Mouse (Mus musculus): ENCODE measurements at regions not wholly inside any gene's neighbourhood (a gene's known extent, or its start where the extent isn't known, plus 50 kb on each side); places are given as distances from the start of the nearest gene placed in this dataset.

- CTCF ChIA-PET, result no interaction called here
- POLR2A ChIA-PET, result no interaction called here
Measured at GRCm38 (mm10) chr4:55763112-55763511, 230.8 kb upstream of the Klf4 start.

- ChIA-PET POLR2A (no interaction called here), CTCF (no interaction called here)
Measured at GRCm38 (mm10) chr4:55762389-55762788, 230.1 kb upstream of the Klf4 start.

- ChIA-PET POLR2A (no interaction called here), CTCF (no interaction called here)
Measured at GRCm38 (mm10) chr4:55757148-55757927, 225.1 kb upstream of the Klf4 start.

GRCm38 (mm10) chr4:55749949-55750600, 217.8 kb upstream of the Klf4 start:
- ChIA-PET CTCF (interaction anchor here in 2 of 4 experiments (0.6 kb wide), 2 partner anchors 98 to 107 kb away, joined by 3 to 6 read pairs; no protein-coding TSS in a partner anchor), POLR2A (interaction anchor here in 1 of 4 experiments (0.7 kb wide), 1 partner anchor 273 kb away, joined by 5 read pairs; no protein-coding TSS in a partner anchor)

- ChIA-PET CTCF (interaction anchor here in 1 of 4 experiments (1.1 kb wide), 1 partner anchor 47 kb away, joined by 3 read pairs; no protein-coding TSS in a partner anchor), POLR2A (no interaction called here)
Measured at GRCm38 (mm10) chr4:55741355-55741754, 209.1 kb upstream of the Klf4 start.

GRCm38 (mm10) chr4:55740062-55740461, 207.8 kb upstream of the Klf4 start:
- ChIA-PET POLR2A (no interaction called here), CTCF (no interaction called here)

- POLR2A ChIA-PET, result interaction anchor here in 1 of 4 experiments (0.6 to 0.7 kb wide), 2 partner anchors 259 to 390 kb away, joined by 3 read pairs; no protein-coding TSS in a partner anchor
- CTCF ChIA-PET, result no interaction called here
Measured at GRCm38 (mm10) chr4:55738714-55739113, 206.4 kb upstream of the Klf4 start.

GRCm38 (mm10) chr4:55735453-55735852, 203.2 kb upstream of the Klf4 start:
- CTCF ChIA-PET, result no interaction called here
- POLR2A ChIA-PET, result no interaction called here

GRCm38 (mm10) chr4:55734331-55734730, 202.1 kb upstream of the Klf4 start:
- POLR2A ChIA-PET, result no interaction called here
- CTCF ChIA-PET, result no interaction called here

GRCm38 (mm10) chr4:55733223-55733622, 201.0 kb upstream of the Klf4 start:
- ChIA-PET CTCF (no interaction called here), POLR2A (no interaction called here)

GRCm38 (mm10) chr4:55732006-55732405, 199.7 kb upstream of the Klf4 start:
- ChIA-PET POLR2A (no interaction called here), CTCF (no interaction called here)

GRCm38 (mm10) chr4:55730266-55730665, 198.0 kb upstream of the Klf4 start:
- POLR2A ChIA-PET, result interaction anchor here in 1 of 4 experiments (0.9 kb wide), 1 partner anchor 9 kb away, joined by 3 read pairs; no protein-coding TSS in a partner anchor
- CTCF ChIA-PET, result interaction anchor here in 1 of 4 experiments (0.5 kb wide), 1 partner anchor 1811 kb away, joined by 3 read pairs; no protein-coding TSS in a partner anchor

- CTCF ChIA-PET, result interaction anchor here in 1 of 4 experiments (0.6 kb wide), 1 partner anchor 958 kb away, joined by 9 read pairs; no protein-coding TSS in a partner anchor
Measured at GRCm38 (mm10) chr4:55727178-55727577, 194.9 kb upstream of the Klf4 start.

GRCm38 (mm10) chr4:55726081-55726480, 193.8 kb upstream of the Klf4 start:
- POLR2A ChIA-PET, result no interaction called here
- CTCF ChIA-PET, result interaction anchor here in 1 of 4 experiments (0.6 kb wide), 1 partner anchor 124 kb away, joined by 3 read pairs; no protein-coding TSS in a partner anchor

More at GRCm38 (mm10) chr4:55727178-55727577, 194.9 kb upstream of the Klf4 start:
- POLR2A ChIA-PET, result no interaction called here

- ChIA-PET POLR2A (no interaction called here), CTCF (no interaction called here)
Measured at GRCm38 (mm10) chr4:55724286-55724685, 192.0 kb upstream of the Klf4 start.

GRCm38 (mm10) chr4:55723124-55723523, 190.9 kb upstream of the Klf4 start:
- CTCF ChIA-PET, result no interaction called here
- POLR2A ChIA-PET, result interaction anchor here in 2 of 4 experiments (0.8 to 1.1 kb wide), 2 partner anchors 12 to 248 kb away, joined by 3 read pairs; no protein-coding TSS in a partner anchor

GRCm38 (mm10) chr4:55722388-55722787, 190.1 kb upstream of the Klf4 start:
- ChIA-PET CTCF (no interaction called here), POLR2A (interaction anchor here in 2 of 4 experiments (0.8 to 1.0 kb wide), 3 partner anchors 11 to 245 kb away, joined by 3 to 6 read pairs (median 3); no protein-coding TSS in a partner anchor)

- POLR2A ChIA-PET, result interaction anchor here in 2 of 4 experiments (0.8 to 1.2 kb wide), 4 partner anchors 9 to 244 kb away, joined by 3 to 6 read pairs (median 3); no protein-coding TSS in a partner anchor
- CTCF ChIA-PET, result no interaction called here
Measured at GRCm38 (mm10) chr4:55721834-55722233, 189.6 kb upstream of the Klf4 start.

GRCm38 (mm10) chr4:55718438-55718837, 186.2 kb upstream of the Klf4 start:
- ChIA-PET POLR2A (no interaction called here), CTCF (no interaction called here)

GRCm38 (mm10) chr4:55716161-55716651, 183.9 kb upstream of the Klf4 start:
- POLR2A ChIA-PET, result interaction anchor here in 3 of 4 experiments (0.6 kb wide), 3 partner anchors 66 to 927 kb away, joined by 3 to 4 read pairs (median 3); no protein-coding TSS in a partner anchor
- CTCF ChIA-PET, result no interaction called here
